Mouse (Mus musculus) ES-E14 (cell line): ENCODE results near the gene Sh3rf1.

ENCODE experiments used
- MAFK ChIP-seq: IDR thresholded peaks from 2 replicates; pipeline ENCODE4 v1.6.1; 2014; ENCODE audit warnings: mild to moderate bottlenecking, low read depth, low read length, inconsistent platforms; ENCODE audit not compliant: insufficient read depth
- ZNF384 ChIP-seq: IDR thresholded peaks from 2 replicates; pipeline ENCODE4 v1.6.1; 2012; ENCODE audit warnings: low read depth, low read length, inconsistent platforms

GRCm38 (mm10) chr8:61210836-61211235 is 12.8 kb upstream of the Sh3rf1 start:
- TF ChIP-seq MAFK (no peak), ZNF384 (no peak)
